Mouse (Mus musculus) liver, postnatal 0 days (tissue): ENCODE measurements around the gene Fbxo42.

Source experiments
- CTCF ChIP-seq: sonication (generic); IDR thresholded peaks from 2 replicates; pipeline ENCODE4 v1.5.1; 2016; ENCODE audit warnings: antibody characterized with exemption, low read depth
- EP300 ChIP-seq: IDR thresholded peaks from 2 replicates; pipeline ENCODE4 v1.6.1; 2016; ENCODE audit warnings: antibody characterized with exemption, low read depth, mild to moderate bottlenecking

- no peak for TF ChIP-seq CTCF
- no peak for TF ChIP-seq EP300
These were observed 492 bp downstream of the Fbxo42 start for GRCm38 (mm10) chr4:141148009-141148801.
